Mouse (Mus musculus): ENCODE data around the gene Zfp27. TPM values are rescaled to one million over a fixed set of nuclear protein-coding genes. Genes with fewer than 3 reads are reported as not detected.
A peak's percentile ranks its signal among the peaks of the same experiment; 100 is the strongest.
"Not testable (repeated sequence)": the region's sequence is repeated elsewhere in the genome, so short reads cannot be mapped to it uniquely, and the experiment has no call there.

The Zfp27 gene
- total and polyA plus RNA-seq, 3 experiments: 0.91 to 11.1 (median 9.7) TPM

- no peak for DNase-seq
Measured at GRCm38 (mm10) chr7:29890501-29890900, 15.9 kb downstream of the Zfp27 start.

- DNase-seq: no peak
Measured at GRCm38 (mm10) chr7:29880916-29881315, 25.5 kb downstream of the Zfp27 start.

- no peak for DNase-seq
Measured at GRCm38 (mm10) chr7:29880056-29880455, 26.3 kb downstream of the Zfp27 start.

GRCm38 (mm10) chr7:29877561-29877960 is 28.8 kb downstream of the Zfp27 start:
- not testable (repeated sequence) for DNase-seq

GRCm38 (mm10) chr7:29874256-29874655 is 32.1 kb downstream of the Zfp27 start:
- no peak for DNase-seq

GRCm38 (mm10) chr7:29861660-29862059 is 44.7 kb downstream of the Zfp27 start:
- no peak for DNase-seq

GRCm38 (mm10) chr7:29859532-29860517 is 46.5 kb downstream of the Zfp27 start, which contains the start of gene Zfp420:
Zfp420 (plus strand) TSS chr7:29859979.
- DNase-seq: peak; percentile 93

GRCm38 (mm10) chr7:29853219-29853842 is 53.0 kb downstream of the Zfp27 start, which contains the start of gene Zfp940:
Zfp940 (minus strand) TSS chr7:29853669.
- peak; percentile 84 for DNase-seq

GRCm38 (mm10) chr7:29852831-29853218 is 53.5 kb downstream of the Zfp27 start:
- DNase-seq: no peak

- DNase-seq: no peak
Measured at GRCm38 (mm10) chr7:29844616-29845015, 61.8 kb downstream of the Zfp27 start.

Small RNAs within 50 kb of the gene (microRNA-seq; reads per million reads assigned to microRNA genes)
- 0.66 to 1.2 reads per million in 2 experiments for gene Mir7668

Other genes with a start within 250 kb of the Zfp27 start
- gene Catsperg2, start 179.5 kb downstream of the Zfp27 start, total RNA-seq (2021): not detected
- gene Catsperg2, start 179.5 kb downstream of the Zfp27 start, polyA plus RNA-seq (2012; rRNA removed): 0.07 TPM in 1 of 2 replicates, not detected in the other
- 10 to 100 TPM; 13.3 to 15.0 TPM for gene Zfp84, start 138.0 kb downstream of the Zfp27 start, total RNA-seq (2021)
- 0.87 and 1.4 TPM in 2 replicates for gene Zfp84, start 138.0 kb downstream of the Zfp27 start, polyA plus RNA-seq (2012; rRNA removed)
- gene Zfp30, start 122.6 kb downstream of the Zfp27 start, total RNA-seq (2021): 1 to 10 TPM; 2.1 to 3.9 TPM
- gene Zfp30, start 122.6 kb downstream of the Zfp27 start, polyA plus RNA-seq (2012; rRNA removed): 2.4 and 2.5 TPM in 2 replicates
- 10 to 100 TPM; 14.4 to 15.8 TPM for gene Zfp790, start 90.5 kb downstream of the Zfp27 start, total RNA-seq (2021)
- 0.58 and 0.71 TPM in 2 replicates for gene Zfp790, start 90.5 kb downstream of the Zfp27 start, polyA plus RNA-seq (2012; rRNA removed)
- 1 to 10 TPM in 1 of 2 experiments, under 1 TPM in 1; 0.61 to 1.0 TPM for gene Zfp940, start 52.9 kb downstream of the Zfp27 start, total RNA-seq (2021)
- 0.03 and 0.15 TPM in 2 replicates for gene Zfp940, start 52.9 kb downstream of the Zfp27 start, polyA plus RNA-seq (2012; rRNA removed)
- gene Zfp420, start 46.6 kb downstream of the Zfp27 start, total RNA-seq (2021): 1 to 10 TPM; 5.2 to 5.8 TPM
- gene Zfp420, start 46.6 kb downstream of the Zfp27 start, polyA plus RNA-seq (2012; rRNA removed): 0.29 and 0.57 TPM in 2 replicates
- gene Zfp383, start 1.7 kb upstream of the Zfp27 start, total RNA-seq (2021): 1 to 10 TPM; 4.0 to 7.8 TPM
- gene Zfp383, start 1.7 kb upstream of the Zfp27 start, polyA plus RNA-seq (2012; rRNA removed): 0.26 and 0.39 TPM in 2 replicates
- 10 to 100 TPM in 1 of 2 experiments, 1 to 10 TPM in 1; 9.6 to 10.3 TPM for gene Zfp74, start 47.5 kb upstream of the Zfp27 start, total RNA-seq (2021)
- 21.1 and 24.4 TPM in 2 replicates for gene Zfp74, start 47.5 kb upstream of the Zfp27 start, polyA plus RNA-seq (2012; rRNA removed)
- gene Zfp568, start 77.4 kb upstream of the Zfp27 start, total RNA-seq (2021): 1 to 10 TPM; 5.2 to 7.1 TPM
- 1.1 and 1.6 TPM in 2 replicates for gene Zfp568, start 77.4 kb upstream of the Zfp27 start, polyA plus RNA-seq (2012; rRNA removed)
- gene Zfp14, start 144.8 kb upstream of the Zfp27 start, total RNA-seq (2021): 1 to 10 TPM; 2.1 to 2.8 TPM
- 0.81 and 1.7 TPM in 2 replicates for gene Zfp14, start 144.8 kb upstream of the Zfp27 start, polyA plus RNA-seq (2012; rRNA removed)
- 1 to 10 TPM; 1.6 to 2.5 TPM for gene Zfp82, start 166.3 kb upstream of the Zfp27 start, total RNA-seq (2021)
- gene Zfp82, start 166.3 kb upstream of the Zfp27 start, polyA plus RNA-seq (2012; rRNA removed): 0.06 and 0.11 TPM in 2 replicates
- gene Gm26920, start 183.8 kb upstream of the Zfp27 start, total RNA-seq (2021): under 1 TPM in 1 of 2 experiments, not detected in 1; 0.73 TPM
- not detected in 2 replicates for gene Gm26920, start 183.8 kb upstream of the Zfp27 start, polyA plus RNA-seq (2012; rRNA removed)
- gene Zfp566, start 184.0 kb upstream of the Zfp27 start, total RNA-seq (2021): 1 to 10 TPM; 2.2 to 2.6 TPM
- gene Zfp566, start 184.0 kb upstream of the Zfp27 start, polyA plus RNA-seq (2012; rRNA removed): 1.5 and 1.6 TPM in 2 replicates
- gene Zfp260, start 188.2 kb upstream of the Zfp27 start, total RNA-seq (2021): 10 to 100 TPM; 35.4 to 39.5 TPM
- gene Zfp260, start 188.2 kb upstream of the Zfp27 start, polyA plus RNA-seq (2012; rRNA removed): 6.2 and 9.7 TPM in 2 replicates
- 1 to 10 TPM; 2.5 to 4.2 TPM for gene Zfp382, start 215.4 kb upstream of the Zfp27 start, total RNA-seq (2021)
- 0.07 and 0.44 TPM in 2 replicates for gene Zfp382, start 215.4 kb upstream of the Zfp27 start, polyA plus RNA-seq (2012; rRNA removed)

Measured in adrenal gland, adult 2 months (tissue).